Mouse (Mus musculus): ENCODE results near the gene Slc7a11. TPM values are rescaled to one million over a fixed set of nuclear protein-coding genes. Genes with fewer than 3 reads are reported as not detected.

Slc7a11 gene
- polyA plus RNA-seq, 1 experiment: not detected

GRCm38 (mm10) chr3:49910922-49911321, 532.5 kb downstream of the Slc7a11 start:
- TF ChIP-seq CTCF (IDR thresholded peaks at IDR 0.05; ENCODE audit: insufficient read depth, low read depth, low read length): no peak
- TF ChIP-seq POLR2A (IDR thresholded peaks at IDR 0.05; ENCODE audit: insufficient read depth, low read depth, low read length): no peak
- H3K27ac ChIP-seq (ENCODE audit: insufficient read depth, low read depth, low read length): no peak overlapping the region
- no peak overlapping the region for H3K4me3 ChIP-seq (ENCODE audit: insufficient read depth, low read depth, low read length)
- no peaks in the 10 kb centered on the region for H3K4me1 ChIP-seq (ENCODE audit: control insufficient read depth, insufficient read depth, low read length)
- WGBS: 88% methylated on average over 1 of the region's 1 CpGs

DNA sequence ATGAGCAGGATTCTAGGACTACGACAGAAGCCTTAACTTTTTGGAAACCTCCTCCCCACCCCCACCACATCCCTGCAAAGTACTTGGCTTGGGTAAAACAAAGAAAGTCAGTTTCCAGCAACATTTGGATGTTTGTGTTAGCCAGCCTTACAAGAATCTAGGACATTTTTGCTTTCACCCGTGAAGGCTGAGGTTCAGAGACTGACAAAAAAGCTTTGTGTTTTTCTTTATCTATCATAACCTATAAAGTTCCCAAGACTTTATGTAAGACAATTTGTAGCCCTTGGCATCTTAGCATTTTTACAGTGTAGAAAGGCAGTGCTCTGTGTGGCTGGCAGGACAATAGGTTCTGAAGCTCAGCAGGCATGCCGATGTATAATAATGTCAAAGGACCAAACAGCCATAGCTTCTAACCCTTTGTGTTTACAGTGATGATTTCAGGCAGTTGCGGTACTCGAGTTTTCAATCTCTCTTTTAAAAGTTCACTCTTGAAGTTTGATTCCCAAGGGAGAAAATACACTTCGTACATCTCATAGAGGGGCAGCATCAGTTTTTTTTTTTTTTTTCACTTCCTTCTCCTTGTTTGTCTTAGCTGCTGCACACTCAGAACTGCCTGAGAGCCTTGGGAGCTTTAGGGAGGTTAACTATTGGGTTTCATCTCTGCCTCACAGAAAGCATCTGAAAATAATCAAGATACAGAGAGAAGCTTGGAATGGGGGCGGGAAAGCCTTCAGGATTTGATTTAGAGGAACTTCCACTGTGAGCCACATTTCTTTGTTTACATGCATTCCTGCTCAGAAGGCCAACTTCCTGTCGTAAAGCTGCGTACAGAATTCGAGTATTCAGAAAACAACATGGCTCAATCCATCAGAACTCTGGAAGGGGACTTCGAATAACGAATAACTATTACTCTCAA, 534.7 kb downstream of the Slc7a11 start:
- no peak overlapping the region for H3K4me3 ChIP-seq (ENCODE audit: insufficient read depth, low read depth, low read length)
- no peak overlapping the region for H3K27ac ChIP-seq (ENCODE audit: insufficient read depth, low read depth, low read length)
- 32% methylated on average over 12 of the region's 12 CpGs for WGBS
- TF ChIP-seq CTCF (IDR thresholded peaks at IDR 0.05; ENCODE audit: insufficient read depth, low read depth, low read length) (no peak), POLR2A (IDR thresholded peaks at IDR 0.05; ENCODE audit: insufficient read depth, low read depth, low read length) (no peak)
- no peaks in the 10 kb centered on the region for H3K4me1 ChIP-seq (ENCODE audit: control insufficient read depth, insufficient read depth, low read length)

- TF ChIP-seq POLR2A (IDR thresholded peaks at IDR 0.05; ENCODE audit: insufficient read depth, low read depth, low read length): no peak
- no peak for TF ChIP-seq CTCF (IDR thresholded peaks at IDR 0.05; ENCODE audit: insufficient read depth, low read depth, low read length)
- H3K4me1 ChIP-seq (ENCODE audit: control insufficient read depth, insufficient read depth, low read length): no peaks in the 10 kb centered on the region
- no peak overlapping the region for H3K4me3 ChIP-seq (ENCODE audit: insufficient read depth, low read depth, low read length)
- H3K27ac ChIP-seq (ENCODE audit: insufficient read depth, low read depth, low read length): no peak overlapping the region
Measured at GRCm38 (mm10) chr3:49893945-49894344, 549.5 kb downstream of the Slc7a11 start.

DNA sequence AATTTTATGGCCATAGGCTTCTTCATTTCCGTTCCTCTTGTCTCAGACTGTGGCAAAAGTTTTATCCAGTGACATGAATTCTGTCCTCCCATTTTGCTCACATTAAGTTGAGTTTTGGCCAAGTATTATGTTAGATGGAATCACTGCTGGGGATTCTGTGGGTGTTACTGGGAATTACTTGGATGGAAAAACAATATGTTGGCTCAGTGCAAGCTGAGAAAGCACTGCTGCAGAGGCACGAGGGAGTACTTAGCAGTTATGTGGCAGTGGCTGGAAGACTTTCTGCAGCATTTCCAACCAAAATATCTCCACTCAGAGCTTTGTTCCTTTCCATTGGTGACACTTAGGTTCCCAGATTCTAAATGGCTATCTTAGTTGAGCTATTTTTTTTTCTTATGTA, 556.1 kb downstream of the Slc7a11 start:
- no peak overlapping the region for H3K27ac ChIP-seq (ENCODE audit: insufficient read depth, low read depth, low read length)
- no peak for TF ChIP-seq CTCF (IDR thresholded peaks at IDR 0.05; ENCODE audit: insufficient read depth, low read depth, low read length)
- WGBS: 57% methylated on average over 2 of the region's 2 CpGs
- no peak overlapping the region for H3K4me3 ChIP-seq (ENCODE audit: insufficient read depth, low read depth, low read length)
- no peaks in the 10 kb centered on the region for H3K4me1 ChIP-seq (ENCODE audit: control insufficient read depth, insufficient read depth, low read length)

GRCm38 (mm10) chr3:49886220-49886945, 557.0 kb downstream of the Slc7a11 start:
- Histone ChIP-seq H3K27ac (ENCODE audit: insufficient read depth, low read depth, low read length) (no peak overlapping the region), H3K4me3 (ENCODE audit: insufficient read depth, low read depth, low read length) (no peak overlapping the region), H3K4me1 (ENCODE audit: control insufficient read depth, insufficient read depth, low read length) (no peaks in the 10 kb centered on the region)
- TF ChIP-seq POLR2A (IDR thresholded peaks at IDR 0.05; ENCODE audit: insufficient read depth, low read depth, low read length) (no peak), CTCF (IDR thresholded peaks at IDR 0.05; ENCODE audit: insufficient read depth, low read depth, low read length) (no peak)
- WGBS: 37% methylated on average over 8 of the region's 8 CpGs

GRCm38 (mm10) chr3:49880496-49880895, 562.9 kb downstream of the Slc7a11 start:
- TF ChIP-seq CTCF (IDR thresholded peaks at IDR 0.05; ENCODE audit: insufficient read depth, low read depth, low read length) (no peak), POLR2A (IDR thresholded peaks at IDR 0.05; ENCODE audit: insufficient read depth, low read depth, low read length) (no peak)
- H3K4me1 ChIP-seq (ENCODE audit: control insufficient read depth, insufficient read depth, low read length): no peaks in the 10 kb centered on the region
- H3K4me3 ChIP-seq (ENCODE audit: insufficient read depth, low read depth, low read length): no peak overlapping the region
- H3K27ac ChIP-seq (ENCODE audit: insufficient read depth, low read depth, low read length): no peak overlapping the region

DNA sequence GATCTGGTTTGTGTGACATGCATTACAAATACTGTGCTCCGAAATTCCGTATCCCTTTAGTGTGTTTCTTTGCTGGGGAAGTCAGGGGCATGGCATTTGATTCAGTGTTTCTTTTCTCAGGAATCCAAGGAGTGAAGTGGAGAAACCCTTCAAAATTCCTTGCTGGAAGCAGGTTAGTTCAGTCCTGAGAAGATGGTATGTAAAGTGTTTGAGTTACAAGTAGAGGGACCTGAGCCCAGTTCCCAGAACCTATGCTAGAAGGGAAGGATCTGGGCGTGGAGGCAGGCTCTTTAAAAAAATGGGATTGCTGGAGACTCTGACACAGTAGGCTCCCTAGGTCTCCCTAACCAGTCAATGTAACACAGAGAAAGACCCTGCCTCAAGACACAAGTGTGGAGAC, 572.6 kb downstream of the Slc7a11 start:
- H3K4me1 ChIP-seq (ENCODE audit: control insufficient read depth, insufficient read depth, low read length): no peaks in the 10 kb centered on the region
- no peak overlapping the region for H3K4me3 ChIP-seq (ENCODE audit: insufficient read depth, low read depth, low read length)
- 97% methylated on average over 3 of the region's 3 CpGs for WGBS
- no peak overlapping the region for H3K27ac ChIP-seq (ENCODE audit: insufficient read depth, low read depth, low read length)
- TF ChIP-seq POLR2A (IDR thresholded peaks at IDR 0.05; ENCODE audit: insufficient read depth, low read depth, low read length): no peak
- no peak for TF ChIP-seq CTCF (IDR thresholded peaks at IDR 0.05; ENCODE audit: insufficient read depth, low read depth, low read length)

DNA sequence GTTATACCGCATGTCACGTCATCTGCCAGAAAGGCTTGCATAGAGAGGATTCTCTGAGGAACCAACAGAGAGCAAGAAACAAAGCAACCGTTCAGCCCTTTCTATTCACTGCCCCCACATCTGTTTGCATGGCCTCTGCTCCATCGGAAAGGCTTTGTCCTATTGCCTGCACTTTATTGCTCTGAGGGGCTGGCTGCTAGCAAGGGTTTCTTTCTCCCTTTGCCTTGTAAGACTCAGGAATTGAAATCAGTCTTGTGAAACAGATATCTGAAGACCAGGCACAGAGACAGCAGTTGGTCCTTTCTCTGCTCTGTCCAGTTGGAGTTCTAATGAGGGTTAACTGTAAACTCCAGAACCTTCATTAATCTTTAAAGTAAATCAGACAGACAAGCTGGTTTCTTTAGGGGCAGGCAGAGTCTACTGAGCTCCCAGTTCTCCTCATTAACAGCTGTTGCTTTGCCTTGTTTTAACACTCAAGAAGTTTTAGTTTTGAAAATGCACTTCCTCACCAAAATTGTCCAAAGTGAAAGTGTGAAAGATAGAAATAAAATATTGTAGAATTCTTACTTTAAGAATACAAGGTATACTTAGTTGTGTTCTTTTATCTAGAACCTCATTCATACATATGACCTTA, 575.3 kb downstream of the Slc7a11 start:
- TF ChIP-seq POLR2A (IDR thresholded peaks at IDR 0.05; ENCODE audit: insufficient read depth, low read depth, low read length) (no peak), CTCF (IDR thresholded peaks at IDR 0.05; ENCODE audit: insufficient read depth, low read depth, low read length) (no peak)
- Histone ChIP-seq H3K4me1 (ENCODE audit: control insufficient read depth, insufficient read depth, low read length) (no peaks in the 10 kb centered on the region), H3K27ac (ENCODE audit: insufficient read depth, low read depth, low read length) (no peak overlapping the region), H3K4me3 (ENCODE audit: insufficient read depth, low read depth, low read length) (no peak overlapping the region)
- WGBS: 41% methylated on average over 4 of the region's 4 CpGs
